Mouse (Mus musculus) liver, adult (tissue): ENCODE data around the gene Crip2.

Experiments
- GATA4 ChIP-seq: IDR thresholded peaks from 2 replicates; pipeline ENCODE4 v1.6.1; 2014; ENCODE audit warnings: mild to moderate bottlenecking, low read length; ENCODE audit not compliant: insufficient replicate concordance

Crip2 gene

DNA sequence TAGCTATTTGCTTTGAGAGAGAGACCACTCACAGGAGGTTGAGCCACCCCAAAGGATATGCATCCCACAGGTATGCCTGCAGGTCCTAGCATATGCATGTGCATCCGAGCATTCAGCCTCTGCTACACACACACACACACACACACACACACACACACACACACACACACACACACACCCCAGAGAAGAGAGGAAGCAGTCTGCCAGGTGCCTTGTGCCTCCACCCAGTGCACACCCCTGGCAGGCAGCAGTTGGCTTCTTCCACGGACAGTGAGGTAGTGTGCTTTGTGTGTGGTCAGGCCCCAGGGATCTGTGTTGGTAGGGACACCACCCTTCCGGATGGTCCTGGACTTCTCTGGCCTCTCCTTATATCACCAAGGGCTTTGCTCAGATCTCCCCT lies 9.9 kb downstream of the Crip2 start:
- no peak for TF ChIP-seq GATA4

GRCm38 (mm10) chr12:113150591-113150990 lies 10.6 kb downstream of the Crip2 start:
- no peak for TF ChIP-seq GATA4

GRCm38 (mm10) chr12:113151046-113151445 lies 11.0 kb downstream of the Crip2 start:
- TF ChIP-seq GATA4: peak; percentile 15; the same call in 1 of the 2 replicates

DNA sequence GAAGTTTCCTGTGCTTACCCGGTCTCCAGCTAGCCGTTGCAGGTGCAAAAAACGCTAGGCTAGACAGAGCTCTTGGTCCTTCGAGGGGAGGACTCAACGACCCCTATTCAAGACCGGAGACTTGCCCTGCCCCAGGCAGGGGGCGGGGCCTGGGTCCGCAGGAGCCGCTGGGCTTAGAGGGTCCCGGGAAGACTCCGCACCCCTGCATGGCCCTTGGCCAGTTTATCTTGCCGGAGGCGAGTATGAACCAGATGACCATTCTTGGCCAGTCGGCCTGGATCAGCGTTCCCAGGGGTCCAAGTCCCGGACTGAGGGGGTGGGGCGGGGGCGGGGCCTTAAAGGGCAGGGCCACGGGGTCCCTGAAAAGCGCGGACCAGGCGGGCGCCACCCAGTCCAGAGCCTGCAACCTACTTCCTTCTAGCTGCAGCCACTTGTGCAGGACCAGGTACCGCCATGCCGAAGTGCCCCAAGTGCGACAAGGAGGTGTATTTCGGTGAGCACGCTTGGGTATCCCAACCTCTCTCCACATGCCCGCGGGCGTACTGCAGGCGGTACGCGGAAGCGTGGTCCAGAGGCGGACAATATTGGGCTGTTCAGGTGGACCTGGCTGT lies 11.7 kb downstream of the Crip2 start:
- no peak for TF ChIP-seq GATA4

GRCm38 (mm10) chr12:113152272-113152661 lies 12.2 kb downstream of the Crip2 start:
- no peak for TF ChIP-seq GATA4

DNA sequence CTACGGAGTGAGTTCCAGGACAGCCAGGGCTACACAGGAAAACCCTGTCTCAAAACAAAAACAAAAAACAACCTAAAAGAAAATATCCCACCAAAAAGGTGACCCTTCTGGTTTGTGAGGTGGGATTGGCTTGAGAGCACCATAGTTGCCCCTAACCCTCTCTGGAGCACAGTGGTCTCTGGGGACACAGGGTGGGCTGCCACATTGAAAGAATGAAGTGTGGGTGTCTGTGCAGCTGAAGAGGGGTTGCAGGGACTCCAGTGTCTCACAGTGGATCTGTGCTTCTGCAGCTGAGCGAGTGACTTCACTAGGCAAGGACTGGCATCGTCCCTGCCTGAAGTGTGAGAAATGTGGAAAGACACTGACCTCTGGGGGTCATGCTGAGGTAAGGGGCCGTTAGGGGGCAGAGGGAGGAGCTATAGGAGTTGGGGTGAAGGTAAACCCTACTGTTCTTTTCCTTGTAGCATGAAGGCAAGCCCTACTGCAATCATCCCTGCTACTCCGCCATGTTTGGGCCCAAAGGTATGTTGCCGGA lies 13.0 kb downstream of the Crip2 start:
- TF ChIP-seq GATA4: no peak

DNA sequence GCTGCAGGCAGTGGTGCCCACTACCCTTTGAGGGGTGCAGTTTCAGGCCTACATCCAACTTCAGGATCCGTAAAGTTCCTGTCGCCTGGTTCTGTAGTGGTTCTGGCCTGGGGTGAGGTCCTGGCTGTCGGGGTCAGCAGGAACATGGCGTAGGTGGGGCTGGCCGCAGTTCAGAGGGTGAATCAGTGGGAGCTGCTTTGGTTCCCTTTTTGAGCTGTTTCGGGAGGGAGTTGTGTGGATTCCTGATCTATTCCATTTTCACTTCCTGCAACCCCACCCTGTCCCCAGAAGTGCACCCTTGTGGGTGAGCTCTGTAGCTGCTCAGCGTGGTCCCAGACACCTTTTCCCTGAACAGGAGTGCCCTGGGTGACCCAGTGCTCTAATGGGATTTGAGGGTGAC lies 13.9 kb downstream of the Crip2 start:
- TF ChIP-seq GATA4: no peak

DNA sequence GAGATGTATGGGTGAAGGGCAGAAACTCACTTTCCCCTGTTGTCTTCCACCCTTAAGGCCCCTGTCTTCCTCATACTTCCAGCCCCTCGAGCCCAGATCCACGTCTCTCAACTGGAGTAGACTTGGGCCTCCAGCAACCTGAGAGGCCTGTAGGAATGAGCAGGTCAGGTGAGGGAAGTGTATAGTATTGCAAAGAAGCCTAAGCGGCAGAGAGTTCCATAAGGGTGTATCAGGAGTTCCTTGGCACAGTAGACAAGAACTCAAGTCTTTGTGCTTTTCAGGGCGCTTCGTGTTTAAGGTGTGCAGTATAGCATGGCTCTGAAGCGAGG lies 14.7 kb downstream of the Crip2 start:
- no peak for TF ChIP-seq GATA4

DNA sequence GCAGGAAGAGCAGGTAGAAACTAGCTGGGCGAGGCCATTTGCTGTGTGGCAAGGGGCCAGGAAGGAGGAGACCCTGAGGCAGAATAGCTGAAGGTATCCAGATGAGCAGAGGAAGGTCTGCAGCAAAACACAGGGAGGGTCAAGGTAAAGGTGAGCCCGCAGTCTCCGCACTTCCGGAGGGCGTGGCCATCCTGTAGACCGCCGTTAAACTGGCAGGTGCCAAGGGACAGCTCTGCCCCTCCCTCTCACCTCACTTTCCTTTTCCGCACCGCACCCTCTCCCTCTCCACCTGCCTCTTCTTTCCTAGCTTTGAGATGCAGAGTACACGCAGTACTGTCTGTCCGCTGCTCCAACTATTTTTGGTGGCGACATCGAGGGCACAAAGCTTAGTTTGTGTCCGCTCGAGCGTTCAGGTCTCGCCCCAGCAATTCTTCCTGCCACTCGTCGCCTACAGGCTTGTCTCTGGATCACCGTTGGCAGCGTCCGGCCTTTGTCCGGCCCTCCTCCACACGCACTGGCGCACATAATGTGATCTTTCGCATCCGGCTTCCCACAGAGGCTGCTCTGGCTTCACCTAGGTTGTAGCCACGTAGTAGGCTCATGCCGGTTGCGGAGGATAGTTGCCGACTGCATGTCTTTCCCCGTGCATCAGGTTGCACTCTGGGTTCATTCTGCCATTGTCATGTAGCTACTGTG lies 15.2 kb downstream of the Crip2 start:
- TF ChIP-seq GATA4: no peak

DNA sequence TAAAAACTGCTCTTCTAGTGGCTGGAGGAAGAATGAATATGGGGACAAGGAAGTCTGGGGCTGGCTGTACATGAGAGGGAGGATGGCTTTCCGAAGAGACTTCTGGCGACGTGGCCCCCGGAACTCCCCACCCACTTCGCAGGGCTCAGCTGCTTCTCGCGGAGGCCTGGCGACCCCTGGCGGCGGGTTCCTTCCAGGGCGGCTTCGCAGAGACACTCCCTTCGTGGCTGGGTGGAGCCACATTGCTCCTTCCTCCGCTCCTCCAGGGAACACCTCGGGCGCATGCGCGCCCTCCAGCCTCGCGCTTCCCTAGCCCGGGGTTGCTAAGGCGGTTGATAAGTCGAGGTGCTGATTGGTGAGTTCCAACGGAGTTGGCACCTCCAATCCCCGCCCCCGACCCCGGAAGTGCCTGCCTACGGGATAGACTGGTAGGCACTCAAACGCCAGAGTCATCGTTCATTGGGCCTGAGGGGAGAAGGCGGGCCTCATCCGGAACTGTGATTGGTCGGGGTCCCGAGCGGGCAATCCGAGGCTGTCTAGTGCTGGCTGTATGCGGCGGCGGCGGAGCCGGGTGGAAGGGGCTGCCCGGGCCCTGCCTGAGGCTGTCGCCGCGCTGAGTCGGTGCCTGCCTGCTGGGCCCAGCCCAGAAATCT lies 16.0 kb downstream of the Crip2 start, which contains the start of gene Tedc1:
Tedc1 (plus strand) TSS at position 535 of the 653 bp plus-strand sequence.
- TF ChIP-seq GATA4: peak; percentile 45; the same call in 1 of the 2 replicates

DNA sequence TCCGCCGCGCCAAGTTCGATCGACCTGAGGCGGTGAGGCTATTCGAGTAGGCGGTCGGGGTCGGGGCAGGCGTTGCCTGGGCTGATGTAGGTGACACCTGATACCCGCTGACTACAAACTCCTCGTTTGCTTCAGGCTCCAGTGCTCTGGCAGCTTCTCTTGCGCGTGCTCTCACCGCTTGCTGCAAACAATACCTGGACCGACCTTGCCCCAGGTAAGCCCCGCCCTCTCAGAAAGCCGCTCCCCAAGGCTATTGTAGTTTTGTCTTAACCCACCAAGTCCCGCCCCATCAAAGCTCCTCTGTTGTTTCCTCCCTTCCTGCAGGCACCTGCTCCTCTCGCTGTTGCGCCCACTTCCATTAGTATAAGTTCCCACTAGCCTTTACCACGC lies 16.5 kb downstream of the Crip2 start:
- no peak for TF ChIP-seq GATA4

- TF ChIP-seq GATA4: no peak
Observed at GRCm38 (mm10) chr12:113157002-113157401, 17.0 kb downstream of the Crip2 start.

GRCm38 (mm10) chr12:113157521-113157920 lies 17.5 kb downstream of the Crip2 start:
- TF ChIP-seq GATA4: no peak

- TF ChIP-seq GATA4: no peak
Observed at GRCm38 (mm10) chr12:113157971-113158370, 17.9 kb downstream of the Crip2 start.

- TF ChIP-seq GATA4: no peak
Observed at GRCm38 (mm10) chr12:113163561-113164006, 23.5 kb downstream of the Crip2 start.

GRCm38 (mm10) chr12:113168031-113168536 lies 28.0 kb downstream of the Crip2 start:
- no peak for TF ChIP-seq GATA4
